Mouse (Mus musculus) spleen, adult 18-20 months (tissue): ENCODE data around the gene Ahsa2.
A peak's percentile ranks its signal among the peaks of the same experiment; 100 is the strongest.
"Not testable (repeated sequence)": the region's sequence is repeated elsewhere in the genome, so short reads cannot be mapped to it uniquely, and the experiment has no call there.

Source experiments
- DNase-seq, 2 experiments: peaks; one replicate each; pipeline ENCODE4 v3.0.0; 2022; ENCODE audit warnings: mixed read lengths in 2 of 2

The Ahsa2 gene

GRCm38 (mm10) chr11:23497718-23498509, at the start of gene Ahsa2:
Gene Ahsa2, minus strand, starts transcription at chr11:23498030.
- peak; percentile 97 to 99 for DNase-seq

DNA sequence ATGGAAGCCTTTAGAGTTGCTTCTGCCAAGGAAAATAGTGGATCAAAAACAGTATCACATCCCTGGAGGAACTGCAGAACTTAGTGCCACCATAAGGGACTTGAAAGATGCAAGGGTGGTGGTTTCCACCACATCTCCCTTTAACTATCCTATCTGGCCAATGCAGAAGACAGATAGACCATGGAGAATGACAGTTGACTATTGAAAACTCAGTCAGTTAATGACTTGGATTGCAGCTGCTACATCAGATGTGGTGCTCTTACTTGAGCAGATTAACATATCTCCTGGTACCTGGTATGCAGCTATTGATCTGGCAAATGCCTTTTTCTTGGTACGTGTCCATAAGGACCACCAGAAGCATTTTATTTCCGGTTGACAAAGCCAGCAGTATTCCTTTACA, 39.6 kb upstream of the Ahsa2 start:
- DNase-seq = no peak

- DNase-seq = no peak
Observed at GRCm38 (mm10) chr11:23520473-23521205, 22.8 kb upstream of the Ahsa2 start, which contains the start of gene 1700093K21Rik. Gene 1700093K21Rik, minus strand, starts transcription at chr11:23521155.

DNA sequence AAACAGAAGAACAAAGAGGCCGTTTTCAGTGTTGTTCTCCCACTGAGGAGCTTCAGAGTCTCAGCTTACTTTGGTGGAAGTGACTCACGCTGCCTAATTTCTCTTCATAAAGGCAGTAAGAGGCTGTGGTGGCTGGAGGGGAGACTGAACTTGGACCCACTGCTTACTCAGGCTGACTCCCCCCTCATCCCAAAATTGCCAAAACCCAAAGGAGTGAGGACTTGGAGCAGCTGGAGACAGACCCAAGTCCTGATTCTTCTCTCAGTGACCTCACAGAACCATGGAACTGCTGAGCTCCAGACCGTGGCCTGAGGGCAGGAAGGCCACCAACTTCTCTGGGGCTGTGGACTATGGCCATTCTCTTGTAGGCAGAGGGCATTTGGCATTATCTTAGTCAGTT, 21.2 kb upstream of the Ahsa2 start:
- no peak for DNase-seq

DNA sequence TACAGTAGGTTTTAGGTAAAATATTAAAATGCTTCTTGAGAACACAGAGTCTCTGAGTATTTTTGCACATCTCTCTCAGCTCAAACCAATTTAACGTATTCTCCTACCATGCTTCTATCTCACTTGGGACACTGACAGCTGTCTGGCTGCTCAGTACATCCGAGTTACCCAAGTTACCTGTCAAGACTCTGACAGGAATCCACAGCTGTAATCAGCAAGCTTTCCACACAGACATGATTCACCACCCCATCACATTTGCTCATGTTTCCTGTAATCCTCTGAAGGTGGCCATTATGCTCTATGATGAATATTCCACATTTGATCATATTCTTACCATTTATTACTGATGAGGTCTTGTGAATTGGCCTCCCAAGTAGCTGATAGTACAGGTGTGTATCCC, 17.5 kb upstream of the Ahsa2 start:
- DNase-seq = no peak

GRCm38 (mm10) chr11:23514785-23515184, 17.0 kb upstream of the Ahsa2 start:
- not testable (repeated sequence) for DNase-seq

GRCm38 (mm10) chr11:23504801-23505200, 7.0 kb upstream of the Ahsa2 start:
- not testable (repeated sequence) for DNase-seq

DNA sequence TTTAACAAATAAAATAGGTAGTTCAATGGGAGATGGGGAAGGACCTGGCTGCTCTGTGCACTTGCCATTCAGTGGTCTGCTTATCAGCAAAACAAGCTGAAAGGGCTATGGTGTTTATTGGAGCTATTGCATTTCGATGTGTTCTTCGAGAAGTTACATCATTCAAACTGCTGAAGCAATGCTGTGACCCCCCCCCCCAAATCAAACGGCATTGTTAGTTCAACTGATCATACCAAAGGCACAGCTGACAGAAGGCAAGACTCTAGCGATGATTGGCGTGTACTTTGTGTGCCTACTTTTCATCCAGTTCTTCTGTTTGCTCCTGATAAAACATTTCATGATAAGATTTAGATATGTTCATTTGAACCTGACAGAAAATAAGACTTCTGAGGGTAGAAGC, 779 bp upstream of the Ahsa2 start:
- no peak for DNase-seq

- DNase-seq = no peak
Observed at GRCm38 (mm10) chr11:23497335-23497717, 504 bp downstream of the Ahsa2 start.

DNA sequence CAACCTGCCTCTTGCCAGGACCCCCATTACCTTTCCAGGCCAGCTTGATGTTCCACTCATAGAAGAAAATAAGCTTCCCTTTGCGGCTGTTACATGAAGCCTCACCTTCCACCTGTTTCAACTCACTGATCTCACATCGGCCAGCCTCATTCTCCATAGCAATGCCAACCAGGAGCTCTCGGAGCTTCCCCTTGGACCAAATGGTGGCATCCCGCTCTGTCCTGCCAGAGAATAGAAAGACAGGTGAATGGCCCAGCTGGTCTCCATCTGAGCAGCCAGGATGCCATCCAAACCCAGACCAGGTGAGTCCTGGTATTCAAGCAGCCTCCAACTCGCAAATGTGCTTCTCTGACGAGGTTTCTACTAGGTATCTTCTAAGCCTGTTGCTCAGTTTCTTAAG, 1.2 kb downstream of the Ahsa2 start:
- no peak for DNase-seq

- DNase-seq = no peak
Observed at GRCm38 (mm10) chr11:23495231-23495630, 2.6 kb downstream of the Ahsa2 start.

DNA sequence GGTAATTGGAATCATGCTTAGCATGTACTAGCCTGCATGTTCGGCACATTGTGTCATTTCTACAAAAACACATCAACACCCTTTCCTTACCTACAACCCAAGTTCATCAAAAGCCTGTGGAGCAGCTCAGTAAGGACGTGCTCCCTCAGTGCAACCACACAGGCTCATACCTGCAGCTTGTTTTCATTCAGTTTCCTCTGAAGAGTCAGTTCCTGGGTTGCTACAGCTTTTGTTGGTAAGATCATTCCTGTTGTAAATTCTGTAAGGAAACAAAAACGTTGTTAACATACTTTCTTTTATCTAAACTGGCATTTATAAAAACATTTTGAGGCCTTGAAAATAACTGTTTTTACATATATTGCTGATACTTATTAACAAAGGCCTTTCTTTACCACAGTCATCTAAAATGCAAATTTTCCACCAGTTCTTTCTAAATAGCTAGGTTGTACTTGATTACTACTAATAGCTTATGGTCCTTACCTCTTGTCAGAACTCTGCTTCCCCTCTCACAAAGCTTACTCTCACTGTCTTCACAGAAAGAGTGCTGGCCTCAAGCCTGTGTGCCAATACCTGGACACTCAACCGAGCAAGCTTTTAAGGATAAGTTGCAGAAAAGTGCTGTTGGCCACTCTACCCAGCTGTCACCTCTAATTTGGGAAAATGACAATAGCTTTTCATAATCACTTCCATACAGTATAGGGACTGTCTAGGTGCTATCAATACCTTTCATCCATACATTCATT, 5.6 kb downstream of the Ahsa2 start:
- no peak for DNase-seq

GRCm38 (mm10) chr11:23489955-23490354, 7.9 kb downstream of the Ahsa2 start:
- no peak for DNase-seq

DNA sequence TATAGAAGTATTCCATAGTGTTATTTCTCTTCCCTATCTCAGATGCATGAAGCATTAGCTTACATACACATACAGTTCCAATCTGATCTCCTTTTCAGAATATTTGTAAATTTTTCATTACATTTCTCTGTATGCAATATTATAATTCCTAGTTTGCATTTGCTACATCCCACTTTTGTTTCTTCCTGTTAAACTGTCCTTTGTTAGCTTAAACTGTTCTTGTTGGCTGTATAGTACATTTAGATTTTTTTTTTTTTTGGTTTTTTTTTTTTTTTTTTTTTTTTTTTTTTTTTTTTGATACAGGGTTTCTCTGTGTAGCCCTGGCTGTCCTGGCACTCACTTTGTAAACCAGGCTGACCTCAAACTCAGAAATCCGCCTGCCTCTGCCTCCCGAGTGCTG, 32.0 kb downstream of the Ahsa2 start:
- not testable (repeated sequence) for DNase-seq
